Mouse (Mus musculus) hindbrain, embryonic 11.5 days (tissue): ENCODE measurements at regions not wholly inside any gene's neighbourhood (a gene's known extent, or its start where the extent isn't known, plus 50 kb on each side); places are given as distances from the start of the nearest gene placed in this dataset.

ENCODE experiments used
- ATAC-seq: fragments of 200-750 bp; cut with Nextera tagmentation; 2 replicates; pipeline ENCODE4 v1.8.0; 2017; ENCODE audit warnings: mild to moderate bottlenecking, moderate TSS enrichment, moderate library complexity; ENCODE audit not compliant: low FRiP score
- DNase-seq: peaks from one replicate; pipeline ENCODE4 v3.0.0-alpha.2; 2015; ENCODE audit warnings: low spot score
- H3K27ac ChIP-seq: fragments of 300-500 bp; sonication (generic); 2 replicates; pipeline ENCODE4 v1.5.1; 2014; ENCODE audit warnings: mild to moderate bottlenecking, low read depth, low read length
- H3K27me3 ChIP-seq: fragments of 300-500 bp; sonication (generic); 2 replicates; pipeline ENCODE4 v1.6.1; 2014; ENCODE audit warnings: mild to moderate bottlenecking, low read length, moderate library complexity, mixed read lengths; ENCODE audit not compliant: control insufficient read depth, insufficient read depth
- H3K36me3 ChIP-seq: fragments of 300-500 bp; sonication (generic); 2 replicates; pipeline ENCODE4 v1.6.1; 2014; ENCODE audit warnings: mild to moderate bottlenecking, low read length, moderate library complexity, mixed read lengths; ENCODE audit not compliant: control insufficient read depth, insufficient read depth
- H3K4me1 ChIP-seq: fragments of 300-500 bp; sonication (generic); replicated peaks from 2 replicates; pipeline ENCODE4 v1.6.1; 2014; ENCODE audit warnings: low read length, mixed read lengths; ENCODE audit not compliant: control insufficient read depth, insufficient read depth
- H3K4me2 ChIP-seq: fragments of 300-500 bp; sonication (generic); replicated peaks from 2 replicates; pipeline ENCODE4 v1.6.1; 2014; ENCODE audit warnings: mild to moderate bottlenecking, low read depth, low read length
- H3K4me3 ChIP-seq: fragments of 300-500 bp; sonication (generic); 2 replicates; pipeline ENCODE4 v1.5.1; 2014; ENCODE audit warnings: low read depth, low read length
- H3K9ac ChIP-seq: fragments of 300-500 bp; sonication (generic); 2 replicates; pipeline ENCODE4 v1.6.1; 2014; ENCODE audit warnings: low read depth, low read length
- H3K9me3 ChIP-seq: fragments of 300-500 bp; sonication (generic); 2 replicates; pipeline ENCODE4 v1.6.1; 2016; ENCODE audit warnings: low read length; ENCODE audit not compliant: control insufficient read depth
- WGBS: fragments of 180-500 bp; shearing (Covaris S2); extraction: QIAGEN DNeasy Blood & Tissue Kit; methylation state at CpG from one replicate; pipeline ENCODE4 v1.1.7; 2014; 5-methylcytosine and 5-hydroxymethylcytosine counted together

- ATAC-seq = no peak
- Histone ChIP-seq H3K4me1 (no peaks in the 10 kb centered on the region), H3K27me3 (no peaks in the 10 kb centered on the region), H3K4me3 (no peak overlapping the region), H3K9me3 (no peaks in the 10 kb centered on the region), H3K4me2 (no peak overlapping the region), H3K27ac (no peak overlapping the region), H3K9ac (no peak overlapping the region), H3K36me3 (no peaks in the 10 kb centered on the region)
- DNase-seq = no peak
- 71% methylated on average over 3 of the region's 3 CpGs for WGBS
Observed at GRCm38 (mm10) chr11:24865067-24865796, 787.4 kb downstream of the Bcl11a start.
